Mouse (Mus musculus) stomach, embryonic 15.5 days (tissue): Measurements from ENCODE around the gene Olfr1316. TPM values are rescaled to one million over a fixed set of nuclear protein-coding genes. Genes with fewer than 3 reads are reported as not detected.

Experiments
- ATAC-seq: fragments of 200-750 bp; cut with Nextera tagmentation; 2 replicates; pipeline ENCODE4 v1.8.0; 2017; ENCODE audit warnings: low read depth, moderate number of reproducible peaks, moderate TSS enrichment; ENCODE audit not compliant: insufficient read depth, low FRiP score
- H3K27ac ChIP-seq: fragments of 300-500 bp; sonication (generic); 2 replicates; pipeline ENCODE4 v1.5.1; 2015; ENCODE audit warnings: mild to moderate bottlenecking, inconsistent platforms
- H3K27me3 ChIP-seq: fragments of 300-500 bp; sonication (generic); replicated peaks from 2 replicates; pipeline ENCODE4 v1.6.1; 2015; ENCODE audit warnings: inconsistent platforms
- H3K36me3 ChIP-seq: fragments of 300-500 bp; sonication (generic); 2 replicates; pipeline ENCODE4 v1.6.1; 2015; ENCODE audit warnings: inconsistent platforms
- H3K4me1 ChIP-seq: fragments of 300-500 bp; sonication (generic); 2 replicates; pipeline ENCODE4 v1.6.1; 2015; ENCODE audit warnings: inconsistent platforms
- H3K4me2 ChIP-seq: fragments of 300-500 bp; sonication (generic); 2 replicates; pipeline ENCODE4 v1.6.1; 2015; ENCODE audit warnings: mild to moderate bottlenecking, inconsistent platforms
- H3K4me3 ChIP-seq: fragments of 300-500 bp; sonication (generic); replicated peaks from 2 replicates; pipeline ENCODE4 v1.5.1; 2015; ENCODE audit warnings: inconsistent platforms
- H3K9ac ChIP-seq: fragments of 300-500 bp; sonication (generic); 2 replicates; pipeline ENCODE4 v1.6.1; 2015; ENCODE audit warnings: inconsistent platforms
- H3K9me3 ChIP-seq: fragments of 300-500 bp; sonication (generic); 2 replicates; pipeline ENCODE4 v1.6.1; 2016; ENCODE audit warnings: inconsistent platforms
- WGBS: fragments of 180-500 bp; shearing (Covaris S2); methylation state at CpG from one replicate; pipeline ENCODE4 v1.1.7; 2015; 5-methylcytosine and 5-hydroxymethylcytosine counted together
- polyA plus RNA-seq: library from polyadenylated mRNA; unstranded; fragments of >200 nt; fragmentation: Nextera tagmentation; extraction: Ambion mirVana; gene quantifications from 2 replicates; pipeline ENCODE4 v1.2.1, GENCODE M21; 2015

Gene Olfr1316
- polyA plus RNA-seq: not detected in 2 replicates

DNA sequence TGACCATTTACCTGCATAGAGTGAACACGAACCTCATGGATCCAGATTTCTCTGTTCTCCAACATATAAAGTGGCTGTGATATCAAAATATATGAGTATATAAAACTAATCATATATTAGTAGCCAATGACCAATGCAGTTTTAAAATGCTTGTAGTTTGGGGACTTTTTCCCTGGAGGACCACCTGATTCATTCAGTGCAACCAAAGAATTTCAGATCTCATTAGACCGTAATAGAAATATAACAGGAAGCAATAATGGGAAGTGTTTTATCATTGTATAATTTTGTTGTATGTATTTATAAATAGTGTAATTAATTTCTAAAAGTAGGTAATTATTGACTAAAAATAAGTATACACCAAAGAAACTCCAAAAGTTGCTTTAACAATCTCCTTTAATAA is at the start of gene Olfr1316:
Gene Olfr1316 (minus strand): TSS at position 101 of the 400 bp plus-strand sequence.
- H3K27me3 ChIP-seq: no peaks in the 10 kb centered on the region
- H3K4me3 ChIP-seq: no peak within 1 kb of the TSS
- no peaks in the 10 kb centered on the region for H3K36me3 ChIP-seq
- H3K27ac ChIP-seq: no peak within 1 kb of the TSS
- no peak within 1 kb of the TSS for H3K9ac ChIP-seq
- no peak for ATAC-seq
- H3K9me3 ChIP-seq: no peaks in the 10 kb centered on the region
- no peak within 1 kb of the TSS for H3K4me2 ChIP-seq
- WGBS: 77% methylated on average over 2 of the region's 2 CpGs
- H3K4me1 ChIP-seq: no peaks in the 10 kb centered on the region

DNA sequence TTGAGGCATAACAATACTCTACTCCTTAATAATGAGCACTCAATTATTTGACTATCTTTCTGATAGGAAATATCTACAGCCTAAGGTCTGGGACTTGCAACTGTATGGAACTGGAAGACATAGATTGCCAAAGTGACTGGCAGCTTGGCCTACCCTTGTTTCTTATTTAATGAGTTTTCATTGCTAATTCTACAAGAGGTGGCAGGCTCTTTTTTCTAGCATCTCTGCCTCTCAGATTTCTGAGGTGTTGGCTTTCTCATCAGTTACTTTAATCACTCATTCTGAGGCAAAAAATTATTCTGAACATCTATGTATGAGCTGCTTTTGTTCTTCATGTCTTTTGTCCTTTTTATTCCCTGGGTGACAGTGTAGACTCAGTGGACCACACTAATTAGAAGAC is 19.1 kb upstream of the Olfr1316 start, which contains the start of gene Olfr1318:
Gene Olfr1318 (plus strand): TSS at position 301 of the 400 bp plus-strand sequence.
- no peak within 1 kb of the TSS for H3K4me2 ChIP-seq
- no peaks in the 10 kb centered on the region for H3K9me3 ChIP-seq
- H3K4me3 ChIP-seq: no peak within 1 kb of the TSS
- H3K36me3 ChIP-seq: no peaks in the 10 kb centered on the region
- H3K27me3 ChIP-seq: no peaks in the 10 kb centered on the region
- no peak for ATAC-seq
- H3K4me1 ChIP-seq: no peaks in the 10 kb centered on the region
- no peak within 1 kb of the TSS for H3K27ac ChIP-seq
- no peak within 1 kb of the TSS for H3K9ac ChIP-seq

DNA sequence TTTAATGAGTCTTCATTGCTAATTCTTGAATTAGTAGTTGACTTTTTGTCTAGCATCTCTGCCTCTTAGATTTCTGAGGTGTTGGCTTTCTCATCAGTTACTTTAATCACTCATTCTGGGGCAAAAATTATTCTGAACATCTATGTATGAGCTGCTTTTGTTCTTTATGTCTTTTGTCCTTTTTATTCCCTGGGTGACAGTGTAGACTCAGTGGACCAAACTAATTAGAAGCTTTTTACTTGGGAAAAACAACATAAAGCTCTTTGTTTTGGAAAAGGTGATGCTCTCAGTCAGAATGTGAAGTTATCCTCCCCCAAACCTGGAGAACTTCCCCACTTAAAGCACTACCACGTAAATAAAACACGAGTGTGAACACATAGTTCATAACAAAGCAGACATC is 5.3 kb upstream of the Olfr1316 start, which contains the start of gene Olfr1317:
Gene Olfr1317 (plus strand): TSS at position 301 of the 400 bp plus-strand sequence.
- ATAC-seq: no peak
- no peak within 1 kb of the TSS for H3K9ac ChIP-seq
- no peak within 1 kb of the TSS for H3K4me3 ChIP-seq
- no peaks in the 10 kb centered on the region for H3K36me3 ChIP-seq
- H3K9me3 ChIP-seq: no peaks in the 10 kb centered on the region
- H3K4me2 ChIP-seq: no peak within 1 kb of the TSS
- H3K4me1 ChIP-seq: no peaks in the 10 kb centered on the region
- H3K27me3 ChIP-seq: no peaks in the 10 kb centered on the region
- WGBS: 53% methylated on average over 2 of the region's 2 CpGs
- no peak within 1 kb of the TSS for H3K27ac ChIP-seq

DNA sequence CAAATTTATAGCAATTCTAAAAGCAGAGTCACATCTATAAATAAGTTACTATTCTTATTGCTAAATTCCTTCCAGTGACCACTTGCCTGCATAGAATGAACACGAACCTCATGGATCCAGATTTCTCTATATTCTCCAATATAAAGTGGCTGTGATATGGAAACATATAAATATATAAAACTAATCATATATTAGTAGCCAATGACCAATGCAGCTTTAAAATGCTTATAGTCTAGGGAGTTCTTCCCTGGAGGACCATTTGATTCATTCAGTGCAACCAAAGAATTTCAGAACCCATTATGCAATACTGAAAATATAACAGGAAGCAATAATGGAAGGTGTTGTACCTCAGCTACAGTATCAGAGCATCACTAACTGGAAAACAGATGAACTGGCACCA is 19.4 kb downstream of the Olfr1316 start, which contains the start of gene Olfr1315-ps1:
Gene Olfr1315-ps1 (minus strand): TSS at position 101 of the 400 bp plus-strand sequence.
- H3K4me1 ChIP-seq: no peaks in the 10 kb centered on the region
- H3K9me3 ChIP-seq: no peaks in the 10 kb centered on the region
- no peak within 1 kb of the TSS for H3K27ac ChIP-seq
- no peak within 1 kb of the TSS for H3K4me3 ChIP-seq
- WGBS: 67% methylated on average over 1 of the region's 1 CpGs
- H3K27me3 ChIP-seq: no peaks in the 10 kb centered on the region
- H3K9ac ChIP-seq: no peak within 1 kb of the TSS
- H3K36me3 ChIP-seq: no peaks in the 10 kb centered on the region
- no peak within 1 kb of the TSS for H3K4me2 ChIP-seq
- no peak for ATAC-seq

DNA sequence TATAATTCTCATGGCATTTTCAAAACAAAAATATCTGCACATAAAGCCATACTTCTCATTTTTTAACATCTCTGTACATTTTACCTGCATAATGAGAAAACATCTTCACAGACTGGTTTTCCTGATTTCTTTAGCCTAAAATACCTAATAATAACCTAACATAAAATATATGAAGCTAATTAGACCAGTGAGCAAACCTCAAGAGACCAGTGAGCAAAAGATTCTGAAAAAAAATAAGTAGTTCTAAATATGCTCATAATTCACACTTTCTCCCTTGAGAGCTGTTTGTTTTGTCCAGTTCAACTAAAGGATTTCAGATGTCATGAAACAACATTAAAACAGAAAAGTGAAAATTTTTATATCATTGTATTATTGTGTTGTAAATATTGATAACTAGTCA is 38.1 kb downstream of the Olfr1316 start, which contains the start of gene Olfr1314:
Gene Olfr1314 (minus strand): TSS at position 101 of the 400 bp plus-strand sequence.
- Histone ChIP-seq H3K27ac (no peak within 1 kb of the TSS), H3K36me3 (no peaks in the 10 kb centered on the region), H3K4me2 (no peak within 1 kb of the TSS), H3K4me3 (no peak within 1 kb of the TSS), H3K4me1 (no peaks in the 10 kb centered on the region), H3K27me3 (no peaks in the 10 kb centered on the region), H3K9ac (no peak within 1 kb of the TSS), H3K9me3 (no peaks in the 10 kb centered on the region)
- no peak for ATAC-seq

DNA sequence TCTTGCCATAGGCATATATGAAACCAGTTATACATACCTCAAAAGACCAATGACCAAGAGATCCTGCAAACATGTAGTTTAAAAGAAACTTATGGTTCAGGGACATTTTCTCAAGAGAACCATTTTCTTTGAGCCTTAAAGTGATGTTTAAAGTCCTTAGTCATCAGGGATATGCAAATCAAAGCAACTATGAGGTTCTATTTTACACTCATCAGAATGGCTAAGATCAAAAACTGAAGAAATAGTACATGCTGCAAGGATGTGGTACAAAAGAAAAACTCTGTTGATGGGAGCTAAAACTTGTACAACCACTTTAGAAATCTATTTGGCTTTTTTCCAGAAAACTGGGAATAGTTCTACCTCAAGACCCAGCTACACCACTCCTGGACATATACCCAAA is 57.0 kb downstream of the Olfr1316 start, which contains the start of gene Olfr1313:
Gene Olfr1313 (minus strand): TSS at position 101 of the 400 bp plus-strand sequence.
- Histone ChIP-seq H3K9ac (no peak within 1 kb of the TSS), H3K4me1 (no peaks in the 10 kb centered on the region), H3K36me3 (no peaks in the 10 kb centered on the region), H3K27me3 (no peaks in the 10 kb centered on the region), H3K9me3 (no peaks in the 10 kb centered on the region), H3K27ac (no peak within 1 kb of the TSS), H3K4me3 (no peak within 1 kb of the TSS), H3K4me2 (no peak within 1 kb of the TSS)
- no peak for ATAC-seq

Other genes starting within 250 kb of the Olfr1316 start
- gene Olfr1306, start 218.7 kb downstream of the Olfr1316 start, polyA plus RNA-seq: not detected in 2 replicates
- not detected in 2 replicates for gene Olfr1307, start 185.5 kb downstream of the Olfr1316 start, polyA plus RNA-seq
- not detected in 2 replicates for gene Olfr1308, start 170.0 kb downstream of the Olfr1316 start, polyA plus RNA-seq
- gene Olfr1309, start 144.7 kb downstream of the Olfr1316 start, polyA plus RNA-seq: not detected in 2 replicates
- gene Olfr1310, start 122.3 kb downstream of the Olfr1316 start, polyA plus RNA-seq: not detected in 2 replicates
- not detected in 2 replicates for gene Olfr1311, start 110.6 kb downstream of the Olfr1316 start, polyA plus RNA-seq
- not detected in 2 replicates for gene Olfr1312, start 84.7 kb downstream of the Olfr1316 start, polyA plus RNA-seq
- gene Olfr1313, start 57.1 kb downstream of the Olfr1316 start, polyA plus RNA-seq: not detected in 2 replicates
- not detected in 2 replicates for gene Olfr1314, start 38.2 kb downstream of the Olfr1316 start, polyA plus RNA-seq
- not detected in 2 replicates for gene Olfr1315-ps1, start 19.5 kb downstream of the Olfr1316 start, polyA plus RNA-seq
- not detected in 2 replicates for gene Olfr1317, start 5.4 kb upstream of the Olfr1316 start, polyA plus RNA-seq
- gene Olfr1318, start 19.2 kb upstream of the Olfr1316 start, polyA plus RNA-seq: not detected in 2 replicates
- gene Lpcat4, start 104.5 kb upstream of the Olfr1316 start, polyA plus RNA-seq: 27.0 and 28.0 TPM in 2 replicates
- 0.04 TPM in 1 of 2 replicates, not detected in the other for gene Nutm1, start 124.3 kb upstream of the Olfr1316 start, polyA plus RNA-seq
- gene Nop10, start 126.9 kb upstream of the Olfr1316 start, polyA plus RNA-seq: 213 and 223 TPM in 2 replicates
- 10.5 and 11.8 TPM in 2 replicates for gene Slc12a6, start 130.8 kb upstream of the Olfr1316 start, polyA plus RNA-seq
- gene Gm21985, start 131.3 kb upstream of the Olfr1316 start, polyA plus RNA-seq: not detected in 2 replicates
- gene Emc4, start 233.1 kb upstream of the Olfr1316 start, polyA plus RNA-seq: 101 and 107 TPM in 2 replicates
- gene Katnbl1, start 244.2 kb upstream of the Olfr1316 start, polyA plus RNA-seq: 39.2 and 41.0 TPM in 2 replicates